Mouse (Mus musculus): ENCODE data around the gene Fxyd2.

Gene Fxyd2

DNA sequence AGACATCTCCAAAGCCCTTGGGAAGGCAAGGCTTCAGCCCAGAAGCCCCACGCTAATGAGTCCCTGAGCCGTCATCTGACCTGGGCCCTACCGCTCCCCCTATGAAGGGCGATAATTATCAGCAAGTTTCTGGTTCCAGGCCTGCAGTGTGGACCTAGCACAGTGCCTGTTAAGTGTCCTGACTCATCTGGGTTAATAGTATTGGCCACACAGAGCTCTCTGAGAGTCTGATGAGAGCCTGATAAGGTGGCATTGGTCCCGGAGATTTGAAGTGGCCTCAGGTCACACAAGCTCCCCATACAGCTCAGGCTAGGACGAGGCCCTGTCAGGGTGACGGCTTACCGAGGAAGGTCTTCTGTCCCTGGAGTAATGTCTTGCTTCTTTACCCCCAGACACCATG lies 9.9 kb upstream of the Fxyd2 start:
- intact Hi-C loops (cut with DNase I) = loop anchor here (2.0 kb wide), 1 partner anchor 45 kb away; no protein-coding TSS in a partner anchor

DNA sequence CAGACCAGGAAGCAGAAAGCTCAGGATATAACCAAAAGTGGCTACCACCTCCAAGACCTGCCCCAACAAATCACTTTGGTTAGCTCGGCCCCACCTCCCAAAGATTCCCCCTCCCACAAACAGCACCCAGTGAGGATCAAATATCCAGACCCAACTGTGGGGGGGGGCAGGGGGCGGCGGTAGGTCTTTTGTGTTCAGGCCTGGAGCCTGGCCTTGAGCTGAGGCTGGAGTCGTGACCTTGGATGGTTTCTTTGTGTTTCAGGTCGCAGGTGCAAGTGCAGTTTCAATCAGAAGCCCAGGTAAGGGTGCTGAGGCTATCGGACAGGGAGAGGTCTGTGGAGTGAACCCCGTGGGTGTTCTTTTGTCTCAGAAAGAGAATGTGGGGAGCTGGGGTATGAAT lies 8.2 kb upstream of the Fxyd2 start:
- intact Hi-C loops (cut with DNase I) = no loop called here

DNA sequence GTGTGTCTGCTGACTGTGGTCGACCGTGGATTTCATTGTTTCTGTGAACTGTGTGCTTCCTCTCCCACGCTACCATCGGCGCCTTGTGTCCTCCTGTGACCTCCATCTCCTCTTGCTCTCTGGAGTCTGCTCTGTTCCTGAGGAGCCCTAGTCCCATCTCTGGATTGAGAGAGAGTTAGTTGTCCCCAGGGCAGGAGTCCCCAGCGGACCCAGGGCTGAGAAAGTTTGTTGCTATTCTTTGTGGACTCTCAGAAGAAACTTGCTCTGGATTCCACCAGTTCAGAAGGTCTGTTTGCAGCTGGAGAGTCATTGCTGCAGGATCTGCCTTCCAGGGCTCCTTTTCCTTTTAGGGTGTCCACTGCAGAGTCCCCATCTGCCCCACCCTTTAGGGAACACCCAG lies 4.3 kb upstream of the Fxyd2 start:
- intact Hi-C loops (cut with DNase I) = no loop called here

DNA sequence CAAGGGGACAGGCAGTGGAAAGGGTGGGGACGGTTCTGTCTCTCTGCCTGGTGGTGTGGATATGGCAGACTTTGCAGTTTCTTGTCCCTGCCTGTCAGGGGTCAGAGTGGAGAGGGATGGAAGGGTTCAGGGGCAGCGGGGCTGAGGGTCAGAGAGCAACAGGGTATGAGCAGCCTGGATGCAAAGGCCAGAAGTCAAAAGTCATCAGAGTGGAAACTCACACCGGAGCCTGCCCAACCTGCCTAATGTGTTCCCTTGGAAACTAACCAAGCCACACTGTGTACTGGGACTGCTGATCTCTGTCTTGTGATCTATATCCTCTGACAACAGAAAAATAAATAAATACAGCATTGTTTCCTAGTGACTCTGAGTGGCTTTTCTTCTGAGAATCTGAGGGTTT lies 3.7 kb upstream of the Fxyd2 start:
- intact Hi-C loops (cut with DNase I) = no loop called here

DNA sequence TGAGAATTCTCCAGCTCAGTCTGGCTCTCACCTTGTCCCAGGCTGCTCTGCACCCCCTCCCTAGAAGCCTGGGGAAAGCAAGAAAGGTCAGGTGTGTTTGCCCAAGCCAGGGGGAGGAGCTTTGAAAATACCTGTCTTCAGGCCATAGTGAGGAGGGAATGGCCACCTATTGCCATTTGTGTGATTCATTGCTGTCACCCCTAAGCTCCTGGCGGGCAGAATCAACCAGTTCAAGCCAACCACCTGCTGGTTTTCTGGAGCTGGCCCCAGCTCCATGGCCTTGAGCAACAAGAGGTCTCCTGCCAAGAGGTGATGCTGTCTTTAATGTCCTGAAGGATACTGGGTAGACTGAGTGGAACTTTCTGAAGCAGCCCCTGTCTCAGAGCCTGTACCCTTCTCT lies 1.1 kb upstream of the Fxyd2 start:
- intact Hi-C loops (cut with DNase I) = no loop called here

DNA sequence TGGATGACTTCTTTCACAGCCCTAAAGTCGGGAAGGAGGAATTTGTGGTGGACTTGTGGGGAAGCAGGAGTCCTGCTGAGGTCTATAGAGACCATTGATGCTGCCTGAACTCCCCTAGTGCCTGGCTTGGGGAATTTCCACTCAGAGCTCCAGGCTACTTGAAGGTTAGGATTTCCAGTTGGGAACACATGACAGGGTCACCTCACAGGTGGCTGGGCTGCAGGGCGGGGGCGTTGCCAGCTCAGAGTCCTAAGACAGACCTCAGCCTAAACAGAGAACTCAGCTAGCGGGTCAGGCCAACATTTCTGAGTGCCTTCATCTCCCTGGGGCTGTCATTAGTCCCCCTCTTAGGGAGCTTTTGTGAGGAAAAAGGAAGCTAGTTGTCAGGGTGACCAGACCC lies 2.4 kb downstream of the Fxyd2 start:
- intact Hi-C loops (cut with DNase I) = no loop called here

DNA sequence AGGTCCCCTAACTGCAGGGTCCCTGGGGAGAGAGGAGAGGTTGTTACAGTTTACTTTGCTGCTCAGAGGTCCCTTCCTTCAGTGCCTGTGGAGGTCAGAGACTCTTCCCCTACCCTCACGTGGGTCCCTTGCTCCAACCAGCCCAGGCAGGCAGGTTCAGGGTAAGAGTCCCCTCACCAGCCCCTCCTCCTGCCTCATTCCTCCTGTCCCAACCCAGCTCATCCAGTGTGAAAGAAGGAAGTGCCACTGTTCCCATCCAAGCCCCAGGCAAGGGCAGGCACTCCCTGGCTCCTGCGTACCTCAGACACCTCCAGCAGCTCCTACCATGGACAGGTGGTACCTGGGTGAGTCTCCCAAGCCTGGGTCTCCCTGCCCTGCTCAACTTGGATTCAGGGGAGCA lies 3.5 kb downstream of the Fxyd2 start:
- intact Hi-C loops (cut with DNase I) = no loop called here

DNA sequence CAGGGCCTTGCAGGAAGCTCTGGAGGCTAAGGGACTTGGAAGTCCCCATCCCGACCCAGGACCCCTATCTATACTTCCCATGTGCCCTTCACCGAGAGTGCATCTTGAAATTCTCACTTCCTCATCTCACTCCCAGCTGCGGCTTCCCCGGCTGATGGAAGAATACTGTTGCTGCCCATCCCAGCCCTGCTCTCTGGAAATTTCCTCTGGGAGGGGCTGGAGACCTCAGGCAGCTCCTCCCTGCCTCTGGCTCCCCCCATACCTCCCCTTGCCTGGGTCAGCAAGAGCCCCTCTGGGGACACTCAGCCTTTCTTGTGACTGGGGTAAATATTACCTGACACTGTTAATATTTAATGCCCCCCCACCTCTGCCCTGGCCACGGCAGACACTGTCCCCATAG lies 6.2 kb downstream of the Fxyd2 start:
- intact Hi-C loops (cut with DNase I) = no loop called here

DNA sequence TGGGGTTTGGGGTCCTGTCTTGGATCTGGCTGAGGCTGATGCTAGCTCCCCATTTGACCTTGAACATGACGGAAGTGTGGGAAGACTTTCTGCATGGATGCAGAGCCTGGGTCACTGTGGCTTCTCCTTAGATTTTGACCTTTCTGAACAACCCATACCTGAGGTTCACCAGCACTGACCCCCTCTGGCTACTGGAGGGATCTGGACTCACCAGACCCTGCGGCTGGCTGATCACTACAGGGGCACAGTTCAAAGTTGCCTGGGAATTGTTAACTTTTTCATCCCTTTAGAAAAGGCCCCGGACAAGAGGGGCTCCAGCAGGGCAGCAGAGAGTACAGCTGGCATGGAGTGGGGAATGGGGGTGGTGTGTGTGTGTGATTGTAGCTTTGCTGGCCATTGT lies 7.3 kb downstream of the Fxyd2 start:
- intact Hi-C loops (cut with DNase I) = no loop called here

DNA sequence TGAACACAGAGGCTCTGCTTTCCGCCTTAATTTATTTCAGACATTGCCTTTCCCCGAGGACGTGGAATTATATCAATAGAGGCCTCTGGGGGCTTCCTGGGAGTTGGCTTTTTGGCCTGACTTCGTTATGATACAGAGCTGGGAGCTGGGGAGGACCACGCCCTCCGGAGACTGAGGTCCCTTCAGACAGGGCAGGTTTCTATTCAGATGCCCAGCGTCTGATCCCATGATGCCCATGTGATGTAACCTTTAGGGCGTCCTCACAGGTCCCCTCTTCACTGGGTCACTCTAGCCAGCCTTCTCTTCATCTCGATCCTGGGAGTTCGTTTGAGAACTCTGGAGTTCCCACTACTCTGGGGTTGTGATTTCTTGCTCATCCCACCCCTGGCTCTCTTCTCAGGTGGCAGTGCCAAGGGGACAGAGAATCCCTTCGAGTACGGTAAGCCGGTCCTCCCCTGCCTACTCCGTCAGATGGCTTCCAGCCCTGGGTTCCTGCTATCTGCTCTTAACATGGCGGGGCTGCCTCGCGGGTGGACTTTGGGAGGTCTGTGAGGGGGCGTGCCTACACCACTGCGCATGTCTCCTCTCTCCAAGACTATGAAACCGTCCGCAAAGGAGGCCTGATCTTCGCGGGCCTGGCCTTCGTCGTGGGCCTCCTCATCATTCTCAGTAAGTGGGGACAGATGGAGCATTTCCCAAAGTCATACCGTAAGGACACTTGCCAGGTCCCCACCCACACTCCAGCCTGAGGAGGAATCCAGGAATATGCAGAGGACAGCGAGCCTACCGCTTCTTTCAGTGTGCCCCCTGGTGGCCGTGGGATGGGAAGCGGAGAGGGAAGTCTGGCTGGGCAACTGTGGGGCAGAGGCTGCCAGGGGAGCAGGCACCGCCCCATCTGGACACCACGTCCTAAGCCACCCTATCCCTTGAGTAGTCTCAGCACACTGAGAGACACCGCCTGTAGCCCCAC lies 8.5 kb downstream of the Fxyd2 start:
- intact Hi-C loops (cut with DNase I) = loop anchor here (2.0 kb wide), 1 partner anchor 107 kb away; no protein-coding TSS in a partner anchor

DNA sequence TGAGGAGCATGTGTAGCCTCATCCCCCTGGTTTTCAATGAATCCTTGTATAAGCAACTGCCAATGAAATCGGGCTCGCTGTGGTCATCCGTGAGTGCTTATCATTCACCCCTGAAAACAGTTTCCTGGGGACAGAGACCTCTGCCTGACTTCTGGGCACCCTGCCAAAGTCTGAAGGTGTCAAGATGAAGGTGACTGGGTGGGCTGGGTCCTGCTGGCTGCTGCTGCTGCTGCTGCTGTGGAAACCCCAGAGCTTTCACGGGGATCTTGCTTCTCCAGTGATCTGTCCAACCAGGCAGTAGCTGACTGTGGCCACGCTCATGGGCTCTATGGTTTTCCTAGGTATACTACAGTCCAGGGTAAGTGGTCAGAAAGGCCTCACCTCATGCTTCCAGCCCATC lies 10.7 kb downstream of the Fxyd2 start:
- intact Hi-C loops (cut with DNase I) = no loop called here

DNA sequence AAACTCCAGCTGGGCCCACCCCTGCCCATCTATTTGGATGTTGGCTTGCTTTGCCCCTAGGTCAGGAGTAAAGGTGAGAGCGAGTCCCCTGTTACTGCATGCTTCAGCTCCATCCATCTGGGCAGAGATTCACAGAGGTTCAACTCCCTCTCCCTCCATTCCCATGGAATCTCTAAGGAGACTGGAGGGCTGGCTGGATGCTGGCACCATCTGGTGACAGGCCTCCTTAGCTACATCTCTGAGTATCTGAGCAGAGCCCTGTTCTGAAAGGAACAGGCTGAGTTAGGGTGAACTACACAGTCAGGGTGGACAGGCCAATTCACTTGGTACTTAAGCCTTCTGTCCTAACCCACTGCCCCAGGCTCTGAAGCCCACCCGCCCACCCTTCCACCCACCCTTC lies 11.1 kb downstream of the Fxyd2 start:
- intact Hi-C loops (cut with DNase I) = no loop called here

DNA sequence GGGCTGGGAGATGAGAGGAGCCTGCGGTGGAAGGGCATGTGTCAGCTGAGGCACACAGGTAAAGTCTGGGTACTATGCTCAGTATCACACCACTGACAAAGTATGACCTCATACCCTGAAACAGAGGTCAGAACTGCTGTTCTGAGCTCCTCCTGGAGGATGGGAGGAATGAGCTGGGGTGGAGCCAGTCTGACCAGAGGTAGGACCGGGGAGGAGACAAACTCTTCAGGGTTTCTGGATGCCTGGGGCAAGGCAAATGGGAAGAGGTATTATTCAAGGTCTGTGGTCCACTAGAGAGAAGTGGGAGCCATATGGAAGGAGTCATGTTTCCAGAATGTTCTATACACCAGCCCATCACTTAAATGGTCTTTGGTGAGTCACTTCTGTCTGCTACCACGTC lies 11.6 kb downstream of the Fxyd2 start:
- intact Hi-C loops (cut with DNase I) = no loop called here

DNA sequence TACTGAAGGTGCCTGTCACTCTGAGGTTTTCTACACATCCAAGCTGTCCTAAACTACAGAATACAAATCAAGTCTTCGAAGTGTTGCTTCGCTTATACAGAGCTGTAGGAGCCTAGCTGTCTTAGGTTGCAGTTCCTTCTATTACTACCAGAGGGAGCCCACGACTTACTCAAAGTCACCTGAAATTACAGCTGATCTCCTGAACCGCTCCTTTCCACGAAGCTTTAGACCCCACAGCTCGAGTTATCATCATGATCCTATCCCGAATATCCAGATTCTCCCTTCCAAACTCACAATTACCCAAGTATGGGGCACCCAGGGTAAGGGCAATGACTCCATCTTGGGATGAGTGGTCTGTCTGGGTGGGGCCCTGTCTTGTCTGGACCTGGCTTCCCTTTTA lies 12.3 kb downstream of the Fxyd2 start:
- intact Hi-C loops (cut with DNase I) = no loop called here

DNA sequence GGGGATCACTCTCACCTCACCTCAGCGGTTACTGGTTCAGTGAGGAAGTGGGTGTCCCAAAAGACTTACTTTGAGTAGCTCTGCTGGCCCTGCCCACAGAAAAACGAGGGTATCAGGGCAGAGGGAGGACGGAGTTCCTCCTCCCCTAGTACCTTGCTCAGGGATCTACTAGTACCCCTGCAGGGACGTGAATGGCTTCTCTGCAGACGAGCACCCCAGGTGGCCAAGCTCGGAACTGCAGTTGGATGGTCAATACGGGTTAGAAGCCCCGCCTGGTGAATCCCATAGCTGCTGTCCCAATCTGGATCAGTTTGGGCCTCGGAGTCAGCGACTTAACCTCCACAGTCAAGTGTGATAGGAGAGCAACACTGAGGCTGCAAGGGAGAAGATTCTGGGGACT lies 12.8 kb downstream of the Fxyd2 start:
- intact Hi-C loops (cut with DNase I) = no loop called here

DNA sequence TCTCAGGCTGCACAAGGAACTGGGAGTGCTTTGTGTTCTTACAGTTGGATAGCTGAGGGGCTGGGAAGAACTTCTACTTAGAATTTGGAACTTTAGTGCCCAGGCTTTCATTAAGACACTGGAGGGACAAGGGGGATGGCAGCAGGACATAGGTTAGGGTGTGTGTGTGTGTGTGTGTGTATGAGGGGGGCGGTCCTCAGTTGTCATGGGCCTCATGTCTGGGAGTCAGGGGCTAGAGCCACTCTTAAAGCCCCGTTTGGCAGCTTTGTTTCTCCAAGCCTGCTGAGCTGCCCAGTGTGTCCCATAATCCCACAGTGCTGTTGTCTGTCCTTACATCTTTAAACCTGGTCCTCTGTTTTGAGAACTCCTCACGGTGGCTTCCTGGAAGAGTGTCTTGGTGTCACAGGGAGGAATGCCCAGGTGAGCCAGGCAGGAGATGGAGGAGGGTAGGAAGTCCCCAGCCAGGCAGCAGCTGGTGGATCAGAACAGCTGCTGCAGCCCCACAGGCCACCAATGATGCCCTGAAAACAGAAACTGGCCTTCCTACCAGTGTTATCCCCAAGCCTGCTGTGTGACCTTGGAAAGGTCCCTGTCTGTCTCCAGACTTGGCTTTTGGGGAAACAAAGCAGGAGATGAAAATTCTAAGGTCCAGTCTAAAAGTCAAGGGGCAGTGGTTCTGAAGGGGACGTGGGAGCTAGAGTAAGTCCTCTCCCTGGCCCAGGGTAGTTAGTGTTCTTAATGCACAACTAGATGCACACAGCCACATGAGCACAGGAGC lies 13.4 kb downstream of the Fxyd2 start:
- intact Hi-C loops (cut with DNase I) = no loop called here

DNA sequence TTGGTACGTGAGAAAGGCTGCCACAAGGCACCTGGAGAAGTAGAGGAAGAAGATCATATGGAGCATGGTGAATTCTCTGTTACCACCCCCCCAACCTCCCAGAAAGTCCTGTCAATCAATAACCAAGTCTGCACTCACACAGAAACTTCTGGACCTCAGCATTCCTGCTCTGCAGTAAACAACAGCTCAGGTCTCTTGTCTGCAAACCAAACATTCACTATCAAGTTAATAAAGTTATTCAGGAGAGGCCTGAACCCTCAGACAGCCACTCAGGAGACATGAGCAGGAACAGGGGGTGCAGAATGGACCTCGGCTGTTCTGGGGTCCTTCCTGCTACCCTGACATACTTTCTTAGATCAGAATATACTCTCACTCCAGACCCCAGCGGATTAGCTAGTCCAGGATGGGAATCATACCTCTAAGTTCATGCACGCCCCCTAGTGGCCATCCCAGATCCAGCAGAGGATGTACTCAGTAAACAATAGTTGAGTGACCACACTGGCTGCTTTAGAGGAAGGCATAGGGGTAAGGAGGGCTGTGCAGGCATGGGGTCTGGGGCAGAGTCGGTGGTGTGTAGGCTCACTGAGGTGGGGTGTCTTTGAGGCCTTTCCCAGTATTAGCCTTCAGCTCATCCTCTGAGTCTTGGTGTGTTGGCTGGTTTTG lies 14.1 kb downstream of the Fxyd2 start:
- intact Hi-C loops (cut with DNase I) = no loop called here

DNA sequence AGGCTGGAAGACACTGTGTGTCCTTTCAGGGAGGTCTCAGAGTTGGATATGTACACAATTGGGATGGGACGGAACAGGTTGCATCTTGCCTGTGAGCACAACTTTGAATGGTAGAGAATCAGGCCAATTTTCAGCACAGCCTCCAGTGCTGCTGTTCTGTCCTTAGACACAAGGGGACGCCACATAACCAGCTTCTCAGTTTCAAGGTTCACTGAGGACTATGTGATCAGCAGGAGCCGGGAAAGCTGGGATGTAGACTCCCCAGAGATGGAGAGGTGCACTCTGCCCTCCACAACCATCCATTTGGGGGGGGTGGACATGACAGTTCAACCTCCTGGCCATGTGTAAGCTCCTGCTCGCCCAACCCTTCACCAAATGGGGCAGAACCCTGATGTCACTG lies 16.4 kb downstream of the Fxyd2 start:
- intact Hi-C loops (cut with DNase I) = loop anchor here (2.0 to 5.0 kb wide), 2 partner anchors 194 to 339 kb away; no protein-coding TSS in a partner anchor

DNA sequence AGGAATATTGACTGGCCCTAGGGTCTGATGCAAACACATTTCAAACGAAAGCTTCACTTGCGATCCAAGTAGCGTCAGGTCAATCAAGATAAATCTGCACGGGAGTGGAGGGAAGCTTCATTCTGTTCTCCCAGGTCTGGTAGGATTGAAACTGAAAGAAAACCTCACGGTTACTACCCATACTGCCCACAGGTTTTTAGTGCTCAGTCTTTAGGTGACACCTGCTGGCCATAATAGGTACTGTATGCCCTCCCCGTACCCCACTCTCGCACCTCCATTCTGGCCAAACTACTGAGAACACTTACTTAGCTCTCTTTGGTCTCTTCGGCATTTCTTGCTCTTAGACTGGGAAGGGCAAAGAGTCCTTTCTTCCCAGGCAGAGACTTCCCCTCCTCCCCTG lies 17.8 kb downstream of the Fxyd2 start:
- intact Hi-C loops (cut with DNase I) = loop anchor here (2.0 to 5.0 kb wide), 2 partner anchors 195 to 338 kb away; no protein-coding TSS in a partner anchor

DNA sequence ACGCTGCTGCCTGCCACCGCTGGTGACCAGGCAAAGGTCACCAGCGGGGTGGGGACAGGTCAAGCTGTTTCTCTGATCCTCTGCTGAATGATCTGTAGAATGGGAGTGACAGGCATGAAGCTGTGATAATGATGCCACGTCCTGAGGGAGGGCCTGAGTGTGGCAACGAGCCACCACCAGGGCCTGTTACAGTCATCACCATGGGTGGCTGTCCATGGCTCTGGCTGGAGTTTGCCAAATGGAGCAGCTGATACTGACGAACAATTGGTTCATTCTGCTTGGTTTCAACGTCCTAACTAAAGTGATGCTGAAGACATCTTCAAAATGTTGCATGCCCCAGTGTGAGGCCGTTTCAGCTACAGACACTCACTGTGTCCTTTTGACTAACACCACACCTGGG lies 18.8 kb downstream of the Fxyd2 start:
- intact Hi-C loops (cut with DNase I) = loop anchor here (5.0 kb wide), 1 partner anchor 196 kb away; no protein-coding TSS in a partner anchor

DNA sequence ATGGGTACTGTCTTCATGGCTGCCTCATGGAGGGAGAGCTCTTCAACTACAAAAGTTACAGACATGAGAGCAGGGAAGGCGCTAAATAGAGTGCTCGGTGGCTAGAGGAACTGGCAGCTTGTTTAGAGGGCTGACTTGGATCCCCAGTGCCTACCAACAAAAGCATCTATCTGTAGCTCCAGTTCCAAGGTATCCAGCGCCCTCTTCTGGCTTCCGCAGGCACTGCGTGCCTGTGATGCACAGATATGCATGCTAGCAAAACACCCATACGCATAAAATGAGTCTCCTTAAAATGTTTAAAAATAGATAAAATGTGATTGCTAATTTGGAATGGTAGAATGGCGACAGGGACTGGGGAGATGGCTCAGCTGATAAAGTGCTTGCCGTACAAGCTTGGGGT lies 21.7 kb downstream of the Fxyd2 start:
- intact Hi-C loops (cut with DNase I) = no loop called here
